Mouse (Mus musculus) right cerebral cortex, adult 18-20 months (tissue): ENCODE results near the gene Cep68.

Experiments
- DNase-seq: peaks from one replicate; pipeline ENCODE4 v3.0.0; 2022; ENCODE audit warnings: mixed read lengths

Gene Cep68

GRCm38 (mm10) chr11:20202299-20203011 lies 46.8 kb downstream of the Cep68 start:
- no peak for DNase-seq

- peak; percentile 39 for DNase-seq
These were observed 47.5 kb downstream of the Cep68 start for GRCm38 (mm10) chr11:20201661-20202101.

GRCm38 (mm10) chr11:20200713-20201575 lies 48.3 kb downstream of the Cep68 start, which contains the start of gene Rab1a:
Rab1a (plus strand) TSS chr11:20201432.
- DNase-seq = peak; percentile 100

- no peak for DNase-seq
These were observed 56.0 kb downstream of the Cep68 start for GRCm38 (mm10) chr11:20193100-20193736.

- DNase-seq = no peak
These were observed 62.0 kb downstream of the Cep68 start for GRCm38 (mm10) chr11:20187271-20187670.
